Mouse (Mus musculus) cerebellum, adult 2 months (tissue): ENCODE measurements around the gene Nek6.

Experiments
- CTCF ChIP-seq: fragments of 200-500 bp; IDR thresholded peaks from 2 replicates; pipeline ENCODE4 v1.5.1; 2011; ENCODE audit warnings: low read depth, mild to moderate bottlenecking, control low read depth, low read length, moderate library complexity, borderline replicate concordance; ENCODE audit not compliant: insufficient read depth
- POLR2A ChIP-seq: fragments of 200-500 bp; IDR thresholded peaks from 2 replicates; pipeline ENCODE4 v1.6.1; 2011; ENCODE audit warnings: low read length, control low read depth, borderline replicate concordance; ENCODE audit not compliant: insufficient read depth

DNA sequence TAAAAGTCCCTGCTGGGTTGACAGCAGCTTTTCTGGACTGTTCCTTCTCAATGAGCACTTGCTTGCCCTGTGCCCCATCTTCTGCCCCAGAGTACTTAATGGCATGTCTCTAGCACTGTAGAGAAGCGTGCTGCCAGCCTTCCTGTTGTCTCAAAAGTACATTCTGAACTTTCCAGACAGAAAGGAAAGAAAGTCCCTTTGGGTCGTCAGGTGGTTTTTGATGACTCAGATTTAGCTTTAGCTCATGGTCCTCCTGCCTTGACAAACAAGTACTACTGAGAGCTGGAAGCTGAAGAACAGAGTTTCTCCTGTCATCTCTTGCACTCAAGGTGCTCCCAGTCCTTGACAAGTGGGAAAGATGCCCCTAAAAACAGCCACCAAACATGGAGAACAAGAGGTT, 98.7 kb downstream of the Nek6 start:
- TF ChIP-seq CTCF (no peak), POLR2A (no peak)
